Mouse (Mus musculus): ENCODE data around the gene Sbpl.

- TF ChIP-seq ZC3H11A (IDR thresholded peaks at IDR 0.05; ENCODE audit: borderline replicate concordance, low read depth, low read length), result no peak
- TF ChIP-seq CHD2 (IDR thresholded peaks at IDR 0.05; ENCODE audit: low read depth, low read length), result no peak
- no peak for TF ChIP-seq MAFK (IDR thresholded peaks at IDR 0.05; ENCODE audit: insufficient read depth, low read depth, low read length)
- no peak for TF ChIP-seq ZNF384 (IDR thresholded peaks at IDR 0.05; ENCODE audit: low read depth, low read length)
Observed at GRCm38 (mm10) chr17:23980297-23980909, 25.3 kb upstream of the Sbpl start, which contains the start of gene Prss30.

Measured in ES-E14 (cell line).